Mouse (Mus musculus): ENCODE measurements around the gene Ipcef1.

The Ipcef1 gene

DNA sequence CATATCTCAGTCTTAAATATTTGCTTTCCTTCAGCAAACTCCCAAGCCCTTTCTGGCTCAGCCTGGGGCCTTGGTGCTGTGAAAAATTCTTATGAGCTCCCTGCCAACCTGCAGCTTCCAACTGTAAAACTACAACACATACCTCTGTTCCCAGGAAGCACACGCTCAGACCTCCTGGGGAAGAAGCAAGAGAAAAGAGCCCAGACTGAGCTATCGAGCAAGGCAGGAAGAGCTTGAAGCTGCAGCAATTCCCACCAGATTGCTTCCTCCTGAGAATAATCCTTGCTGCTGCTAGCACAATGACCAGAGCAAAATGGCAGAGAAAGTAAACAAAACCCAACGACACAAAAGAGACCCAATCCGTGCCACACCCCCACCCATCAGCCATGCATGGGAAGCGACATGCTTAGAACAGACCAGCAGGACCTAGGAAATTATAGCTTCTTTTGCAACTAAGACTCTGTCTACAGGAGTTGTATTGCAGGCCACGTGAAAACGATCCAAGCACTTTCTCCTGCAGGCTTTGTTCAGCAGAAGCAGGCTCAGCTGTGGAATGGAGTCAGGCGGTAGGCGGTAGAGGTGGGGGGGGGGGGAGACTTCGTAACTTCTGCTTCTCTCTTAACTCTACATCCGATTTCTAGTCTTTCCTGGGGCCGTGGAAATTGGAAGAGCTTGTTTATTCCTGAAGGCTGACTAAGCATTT lies at the start of gene Ipcef1:
TSS of gene Ipcef1 (minus strand) at position 164 of the 703 bp plus-strand sequence.
- in situ Hi-C loops (cut with MboI): no loop called here

- in situ Hi-C loops (cut with MboI): loop anchor here (10.0 kb wide), 1 partner anchor 193 kb away; no protein-coding TSS in a partner anchor
Observed at GRCm38 (mm10) chr10:7077971-7078370, 25.7 kb upstream of the Ipcef1 start.

DNA sequence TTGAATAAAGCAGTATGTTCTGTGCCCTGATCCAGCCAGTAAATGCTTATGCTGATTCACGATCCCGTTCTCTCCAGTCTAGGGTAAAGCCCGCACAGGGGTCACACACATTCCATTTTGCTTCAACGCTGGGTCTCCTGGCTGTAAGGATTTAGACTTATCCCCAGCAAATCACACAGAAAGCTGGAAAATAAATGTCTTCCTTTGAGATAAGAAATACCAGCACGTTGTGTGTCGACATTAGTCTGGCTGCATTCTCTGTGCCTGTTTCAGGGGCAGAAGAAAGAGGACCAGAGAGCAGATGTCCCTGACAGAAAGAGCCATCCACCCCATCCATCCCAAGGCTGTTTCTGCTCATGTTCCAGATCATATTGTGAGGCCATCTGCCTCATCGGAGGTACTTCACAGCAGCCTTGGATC lies 25.1 kb upstream of the Ipcef1 start:
- in situ Hi-C loops (cut with MboI): loop anchor here (10.0 kb wide), 1 partner anchor 193 kb away; no protein-coding TSS in a partner anchor

GRCm38 (mm10) chr10:7076662-7077211 lies 24.5 kb upstream of the Ipcef1 start:
- in situ Hi-C loops (cut with MboI): loop anchor here (10.0 kb wide), 1 partner anchor 192 kb away; no protein-coding TSS in a partner anchor

- in situ Hi-C loops (cut with MboI): loop anchor here (10.0 kb wide), 1 partner anchor 191 kb away; no protein-coding TSS in a partner anchor
Observed at GRCm38 (mm10) chr10:7076201-7076600, 23.9 kb upstream of the Ipcef1 start.

GRCm38 (mm10) chr10:7075661-7076060 lies 23.4 kb upstream of the Ipcef1 start:
- in situ Hi-C loops (cut with MboI): loop anchor here (10.0 kb wide), 1 partner anchor 191 kb away; no protein-coding TSS in a partner anchor

DNA sequence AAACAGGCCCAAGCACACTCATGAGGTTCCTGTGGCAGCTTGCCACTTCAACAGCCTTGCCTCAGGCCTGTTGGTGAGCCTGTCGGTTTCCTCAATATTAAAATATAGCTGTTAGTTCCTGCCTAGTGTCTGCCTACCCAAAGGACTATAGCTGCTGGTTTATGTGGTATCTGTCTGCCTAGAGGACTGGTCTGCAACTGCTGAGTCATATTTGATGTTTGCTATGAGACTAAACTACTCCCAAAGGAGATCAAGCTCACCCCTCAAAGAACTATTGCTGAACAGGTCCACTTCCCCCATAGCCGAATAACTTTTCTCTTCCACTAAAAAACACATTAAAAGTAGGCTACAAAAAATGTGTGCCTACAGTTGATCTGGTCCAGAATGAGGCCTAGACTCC lies 22.0 kb upstream of the Ipcef1 start:
- in situ Hi-C loops (cut with MboI): loop anchor here (10.0 kb wide), 1 partner anchor 189 kb away; no protein-coding TSS in a partner anchor

- in situ Hi-C loops (cut with MboI): loop anchor here (10.0 kb wide), 1 partner anchor 186 kb away; no protein-coding TSS in a partner anchor
Observed at GRCm38 (mm10) chr10:7070924-7071323, 18.6 kb upstream of the Ipcef1 start.

- in situ Hi-C loops (cut with MboI): loop anchor here (10.0 kb wide), 1 partner anchor 185 kb away; no protein-coding TSS in a partner anchor
Observed at GRCm38 (mm10) chr10:7070100-7070835, 18.0 kb upstream of the Ipcef1 start.

GRCm38 (mm10) chr10:7069090-7069489 lies 16.8 kb upstream of the Ipcef1 start:
- in situ Hi-C loops (cut with MboI): no loop called here

DNA sequence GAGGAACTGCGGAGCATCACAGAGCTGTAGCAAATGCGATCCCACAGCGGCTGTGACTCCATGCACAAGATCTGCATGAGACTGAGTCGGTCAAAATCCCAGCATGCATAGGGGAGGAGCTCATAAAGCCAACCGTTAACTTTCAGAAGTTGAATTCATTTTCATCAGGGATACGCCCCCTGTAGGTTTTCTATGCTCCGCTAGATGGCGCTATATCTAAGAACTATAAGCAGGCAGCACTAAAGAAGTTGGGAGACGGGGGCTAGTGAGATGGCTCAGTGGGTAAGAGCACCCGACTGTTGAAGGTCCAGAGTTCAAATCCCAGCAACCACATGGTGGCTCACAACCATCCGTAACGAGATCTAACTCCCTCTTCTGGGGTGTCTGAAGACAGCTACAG lies 16.3 kb upstream of the Ipcef1 start:
- in situ Hi-C loops (cut with MboI): no loop called here

DNA sequence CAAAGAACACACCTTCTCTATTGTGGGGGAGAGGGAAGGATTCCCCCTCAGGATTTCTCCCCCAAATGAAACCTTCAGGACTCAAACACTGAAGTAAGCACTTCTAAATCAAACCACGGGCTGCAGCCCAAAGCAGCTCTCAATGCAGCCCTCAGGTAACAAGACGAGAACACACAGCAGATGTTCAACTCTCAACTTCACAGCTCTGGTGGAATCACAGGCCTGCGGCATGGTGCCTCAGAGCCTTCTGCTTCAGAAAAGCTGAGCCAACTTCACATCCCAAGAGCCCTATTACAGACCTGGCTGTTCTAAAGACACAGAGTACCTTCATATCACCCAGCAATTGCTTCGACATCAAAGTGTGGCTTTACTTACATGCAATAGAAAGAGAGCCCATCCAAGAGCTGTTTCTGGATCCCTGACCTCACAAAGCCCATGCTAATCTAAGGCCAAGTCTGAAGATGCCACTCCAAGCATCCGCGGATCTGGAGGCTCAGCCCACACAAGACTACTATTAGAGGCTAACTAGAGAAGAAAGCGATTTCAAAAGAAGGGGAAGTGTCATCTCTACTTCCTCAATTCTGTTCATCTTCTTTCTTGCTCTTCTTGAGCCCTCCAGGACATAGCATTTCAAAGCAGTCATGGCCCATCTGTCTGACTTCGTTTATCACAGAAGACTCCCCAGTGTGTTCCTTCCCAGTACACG lies 11.6 kb upstream of the Ipcef1 start:
- in situ Hi-C loops (cut with MboI): no loop called here

GRCm38 (mm10) chr10:7062993-7063392 lies 10.7 kb upstream of the Ipcef1 start:
- in situ Hi-C loops (cut with MboI): no loop called here

GRCm38 (mm10) chr10:7060326-7060725 lies 8.0 kb upstream of the Ipcef1 start:
- in situ Hi-C loops (cut with MboI): no loop called here

DNA sequence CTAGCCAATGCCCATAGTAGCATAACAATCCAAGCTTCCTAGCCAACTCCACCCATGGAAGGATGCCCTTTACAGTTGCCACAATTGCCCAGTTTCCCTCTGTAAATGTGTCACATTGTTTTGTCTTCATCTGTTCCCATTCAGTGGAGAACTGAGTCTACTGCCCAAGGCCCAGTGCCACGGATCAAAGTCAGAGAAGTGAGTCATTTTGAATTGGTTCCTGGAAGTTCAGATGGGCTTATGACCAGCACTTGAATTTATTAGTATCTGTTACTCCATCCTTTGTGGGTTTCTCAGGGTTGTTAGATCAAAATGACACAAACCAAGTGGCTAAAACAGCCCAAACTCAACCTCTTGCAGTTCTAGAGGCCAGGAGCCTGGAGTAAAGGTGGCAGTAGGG lies 5.3 kb upstream of the Ipcef1 start:
- in situ Hi-C loops (cut with MboI): no loop called here

DNA sequence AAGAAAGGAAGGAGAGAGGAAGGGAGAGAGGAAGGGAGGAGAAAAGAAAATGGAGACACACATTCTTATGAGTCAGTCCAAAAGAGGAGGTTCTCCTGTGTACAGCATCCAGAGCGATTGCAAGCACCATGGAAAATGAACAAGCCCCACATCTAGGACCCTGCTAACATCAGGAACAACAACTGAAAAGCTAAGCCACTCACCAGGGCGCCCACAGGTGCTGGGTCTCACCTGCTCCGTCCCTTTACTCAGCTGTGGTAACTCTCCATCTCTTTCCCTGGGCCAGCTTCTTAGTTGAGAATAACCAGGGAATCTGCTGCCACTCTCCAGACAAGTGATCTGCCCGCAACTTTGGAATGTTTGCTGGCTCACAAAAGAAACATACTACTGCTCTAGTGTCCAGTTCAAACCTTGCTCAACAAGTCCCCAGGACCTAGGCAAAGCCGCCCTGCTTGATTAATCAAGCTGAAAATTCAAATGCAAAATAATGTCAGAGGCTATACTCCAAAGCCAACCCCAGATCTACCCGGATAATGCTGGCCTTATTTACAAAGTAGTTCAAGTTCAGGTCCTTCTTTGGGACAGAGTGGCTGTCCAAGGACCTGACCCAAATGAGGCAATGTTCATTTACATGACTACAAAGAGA lies 2.4 kb upstream of the Ipcef1 start:
- in situ Hi-C loops (cut with MboI): no loop called here

GRCm38 (mm10) chr10:7049901-7050300 lies 2.4 kb downstream of the Ipcef1 start:
- in situ Hi-C loops (cut with MboI): no loop called here

GRCm38 (mm10) chr10:7047919-7048291 lies 4.4 kb downstream of the Ipcef1 start:
- in situ Hi-C loops (cut with MboI): no loop called here

DNA sequence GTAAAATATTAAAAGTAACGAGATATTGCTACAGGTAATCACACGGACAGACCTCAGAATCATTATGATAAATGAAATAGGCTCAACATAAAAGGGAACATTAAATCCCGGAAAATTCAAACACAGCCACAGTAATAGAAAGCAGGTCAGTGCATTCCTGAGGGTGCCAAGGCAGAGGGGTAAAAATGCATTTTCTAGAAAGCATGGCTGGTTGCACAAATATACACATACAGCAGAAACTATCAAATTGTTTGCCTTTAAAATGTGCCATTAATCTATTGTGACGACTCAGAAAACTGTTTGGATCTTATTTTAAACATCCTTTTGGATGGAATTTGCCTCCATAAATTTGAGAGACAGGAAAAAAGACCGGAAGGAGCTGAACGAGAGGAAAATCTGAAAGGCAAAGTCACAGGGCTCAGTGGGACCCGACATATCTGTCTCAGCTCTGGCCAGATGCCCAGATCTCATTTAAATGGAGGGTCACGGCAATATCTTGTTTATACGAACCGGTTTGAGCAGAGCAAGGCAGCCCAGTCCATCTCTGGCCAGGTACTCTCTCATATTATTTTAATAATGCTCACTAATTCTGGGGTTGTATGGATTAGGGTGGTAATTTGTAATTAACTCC lies 4.9 kb downstream of the Ipcef1 start:
- in situ Hi-C loops (cut with MboI): no loop called here

GRCm38 (mm10) chr10:7043896-7044295 lies 8.4 kb downstream of the Ipcef1 start:
- in situ Hi-C loops (cut with MboI): no loop called here

GRCm38 (mm10) chr10:7041032-7041431 lies 11.2 kb downstream of the Ipcef1 start:
- in situ Hi-C loops (cut with MboI): no loop called here

All from mature B cell (primary cell).